Mouse (Mus musculus): ENCODE measurements around the gene Pbx3. TPM values are rescaled to one million over a fixed set of nuclear protein-coding genes. Genes with fewer than 3 reads are reported as not detected.

Gene Pbx3
- total RNA-seq (2014; fragmentation: Nextera tagmentation): 3.9 and 4.6 TPM in 2 replicates
- total RNA-seq (2017): 7.7 and 18.4 TPM in 2 replicates

DNA sequence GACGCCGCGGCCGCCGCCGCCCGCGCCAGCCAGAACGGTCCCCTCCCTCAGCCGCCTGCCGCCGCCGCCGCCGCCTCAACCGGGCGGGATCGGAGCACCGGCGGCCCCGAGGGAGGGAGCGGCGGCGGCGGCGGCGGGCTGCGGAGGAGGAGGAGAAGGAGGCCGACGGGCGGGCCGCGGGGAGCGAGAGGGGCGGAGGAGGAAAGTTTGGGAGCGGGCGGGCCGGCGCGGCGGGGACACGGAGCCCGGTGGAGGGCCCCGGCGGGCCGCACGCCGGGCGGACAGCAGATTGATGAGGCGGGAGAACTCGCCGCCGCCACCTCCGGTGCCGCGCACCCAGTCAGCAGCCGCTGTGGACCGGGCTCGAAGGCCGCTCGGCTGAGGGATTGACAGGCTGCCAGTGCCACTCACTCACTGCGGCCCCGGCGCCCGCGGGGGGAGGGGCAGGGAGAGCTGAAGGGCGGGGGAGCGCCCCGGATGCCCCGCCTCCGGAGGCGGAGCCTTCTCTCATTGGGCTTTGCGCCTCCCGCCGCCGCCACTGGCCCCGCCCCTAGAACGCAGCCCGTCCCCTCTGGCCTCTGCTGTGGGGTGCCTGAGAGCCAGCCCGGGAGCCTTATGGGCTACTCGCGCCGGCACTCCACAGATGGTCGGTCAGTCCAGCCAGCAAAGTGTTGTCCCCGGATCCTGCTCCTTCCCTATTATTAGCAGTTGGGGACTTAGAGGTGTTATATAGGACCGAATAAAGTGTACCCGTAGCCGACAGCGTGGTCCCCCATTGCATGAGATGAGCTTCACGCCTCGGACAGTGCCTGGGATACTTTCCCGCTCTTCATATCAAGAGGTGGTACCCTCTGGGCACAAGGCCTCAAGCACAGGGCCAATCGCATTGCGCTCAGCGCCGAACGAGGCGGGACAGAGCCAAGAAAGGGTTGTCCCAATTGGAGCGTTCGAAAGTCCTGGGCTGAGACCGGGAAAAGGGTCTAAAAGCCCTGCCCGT is at the start of gene Pbx3:
TSS of gene Pbx3 (minus strand) at position 838 of the 997 bp plus-strand sequence.
- ATAC-seq (replicated peaks; ENCODE audit: poor library complexity, severe bottlenecking): peak; percentile 94

DNA sequence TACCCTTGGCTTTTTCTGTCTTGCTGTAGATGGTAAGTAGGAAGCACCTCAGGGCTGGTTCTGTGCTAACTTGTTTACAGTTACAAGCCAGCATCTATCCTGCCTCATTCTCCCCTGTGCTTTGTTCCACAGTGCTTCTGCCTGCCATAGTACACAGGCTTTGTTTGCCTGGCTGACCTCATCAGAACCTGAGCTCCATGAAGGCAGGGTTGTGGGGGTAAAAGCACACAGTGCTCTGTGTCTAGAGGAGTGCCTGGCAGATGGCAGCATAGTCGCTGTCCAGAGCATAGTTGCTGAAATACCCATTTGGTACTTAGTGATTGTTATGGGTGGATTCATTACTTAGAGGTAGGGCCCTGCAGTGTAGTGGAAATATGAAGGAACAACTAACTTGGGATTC is 47.3 kb upstream of the Pbx3 start:
- no peak for ATAC-seq (replicated peaks; ENCODE audit: poor library complexity, severe bottlenecking)

DNA sequence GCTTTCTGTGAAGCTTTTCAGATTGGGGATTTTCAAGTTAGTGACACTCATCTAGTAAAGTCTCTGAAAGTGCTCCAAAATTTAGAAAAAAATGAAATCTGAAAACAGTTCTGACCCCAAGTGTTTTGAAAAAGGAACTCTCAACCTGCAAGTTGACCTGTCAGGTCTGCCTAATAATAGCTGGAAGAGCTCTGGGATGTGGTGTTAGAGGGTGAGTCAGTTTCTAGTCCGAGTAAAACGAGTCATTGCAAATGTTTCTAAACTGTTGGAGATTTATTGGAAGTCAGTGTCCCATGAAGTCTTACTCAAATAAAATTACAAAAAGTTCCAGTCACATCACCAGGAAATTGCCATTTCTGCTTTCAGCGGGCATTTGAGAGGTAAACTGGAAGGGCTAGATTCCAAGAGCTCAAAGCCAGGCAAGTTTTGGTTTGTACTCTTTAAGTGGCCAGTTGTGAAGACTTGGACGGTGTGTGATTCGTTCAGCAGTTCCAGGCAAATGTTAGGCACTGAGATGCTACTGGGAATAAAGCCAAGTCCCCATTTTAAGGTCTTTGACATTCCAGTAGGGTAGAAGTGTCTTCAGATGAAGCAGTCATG is 36.9 kb upstream of the Pbx3 start:
- ATAC-seq (replicated peaks; ENCODE audit: poor library complexity, severe bottlenecking): no peak

DNA sequence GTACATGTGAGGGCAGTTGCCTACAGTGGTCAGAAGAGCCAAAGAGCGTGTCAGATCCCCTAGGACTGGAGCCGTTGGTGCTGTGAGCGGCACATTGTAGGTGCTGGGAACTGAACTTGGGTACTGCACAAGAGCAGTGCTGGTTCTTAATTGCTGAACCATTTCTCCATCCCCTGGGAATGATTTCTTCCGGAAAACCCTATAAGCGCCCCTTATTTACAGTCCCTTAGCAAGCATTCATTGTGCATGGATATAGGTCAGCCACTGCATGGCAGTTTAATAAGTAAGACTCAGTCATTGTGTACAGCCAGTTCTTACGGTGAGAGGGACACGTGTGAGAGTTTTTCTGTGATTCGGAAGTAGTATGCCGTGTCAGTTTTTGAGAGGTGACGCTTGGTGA is 35.4 kb upstream of the Pbx3 start:
- ATAC-seq (replicated peaks; ENCODE audit: poor library complexity, severe bottlenecking): no peak

DNA sequence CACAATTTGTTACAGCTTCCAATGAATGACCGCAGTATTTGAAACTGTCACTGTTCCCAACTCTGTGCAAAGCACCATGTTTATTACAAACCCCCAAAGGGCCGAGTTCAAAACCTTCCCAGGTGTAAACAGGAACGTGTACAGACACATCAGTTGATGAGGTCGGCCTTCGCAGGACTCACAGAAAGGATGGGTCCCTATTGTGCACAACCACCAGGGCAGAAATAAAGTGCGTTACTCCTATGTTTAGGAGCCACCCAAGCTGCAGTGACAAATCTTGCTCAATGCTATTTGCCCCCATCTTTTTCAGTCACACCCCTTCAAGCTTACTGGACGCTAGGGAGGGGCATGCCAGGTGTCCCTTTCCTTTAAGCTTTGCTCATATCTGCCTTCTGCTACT is 34.7 kb upstream of the Pbx3 start:
- no peak for ATAC-seq (replicated peaks; ENCODE audit: poor library complexity, severe bottlenecking)

DNA sequence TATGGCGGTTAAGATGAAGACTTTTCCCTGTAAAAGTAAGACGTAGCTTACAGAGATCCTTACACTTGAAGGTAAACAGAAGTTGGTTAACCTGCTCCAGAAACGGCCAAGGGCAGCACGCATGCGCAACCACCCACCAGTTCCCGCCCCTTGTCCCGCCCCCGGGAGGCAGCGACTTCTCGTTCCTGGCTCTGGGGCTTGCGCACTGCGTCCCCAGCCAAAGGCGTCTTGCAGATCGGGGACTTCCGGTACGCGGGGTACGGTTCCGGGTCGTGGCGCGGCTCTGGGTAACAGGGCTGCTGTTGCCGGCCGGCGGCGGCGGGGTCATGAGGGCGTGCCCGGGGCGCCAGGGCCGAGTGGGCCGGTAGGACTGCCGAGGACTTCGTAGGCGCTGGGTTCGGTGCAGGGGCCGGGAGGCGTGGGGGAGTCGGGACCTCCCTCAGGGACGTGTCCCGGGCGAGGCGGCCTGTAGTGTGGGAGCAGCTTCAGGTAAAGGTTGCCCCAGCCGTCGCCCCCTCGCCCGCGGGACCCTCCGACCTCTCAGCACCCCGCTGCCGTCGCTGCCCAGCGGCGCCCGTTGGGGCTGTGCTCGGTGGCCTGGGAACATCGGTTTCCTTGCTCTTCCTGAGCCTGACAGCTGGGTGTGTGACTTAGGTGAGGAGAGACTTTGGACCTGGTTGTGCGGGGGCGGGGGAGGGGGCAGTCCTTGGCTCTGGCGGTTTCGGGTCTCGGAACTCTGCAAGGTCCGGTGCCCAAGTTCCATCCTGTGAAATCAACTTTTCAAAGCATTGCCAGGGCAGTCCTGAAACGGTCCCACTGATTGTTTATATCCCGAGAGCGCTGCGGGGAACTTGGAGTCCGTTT is 33.9 kb upstream of the Pbx3 start, which contains the start of gene Mapkap1:
TSS of gene Mapkap1 (plus strand) at position 171 of the 864 bp plus-strand sequence.
- peak; percentile 99 for ATAC-seq (replicated peaks; ENCODE audit: poor library complexity, severe bottlenecking)

DNA sequence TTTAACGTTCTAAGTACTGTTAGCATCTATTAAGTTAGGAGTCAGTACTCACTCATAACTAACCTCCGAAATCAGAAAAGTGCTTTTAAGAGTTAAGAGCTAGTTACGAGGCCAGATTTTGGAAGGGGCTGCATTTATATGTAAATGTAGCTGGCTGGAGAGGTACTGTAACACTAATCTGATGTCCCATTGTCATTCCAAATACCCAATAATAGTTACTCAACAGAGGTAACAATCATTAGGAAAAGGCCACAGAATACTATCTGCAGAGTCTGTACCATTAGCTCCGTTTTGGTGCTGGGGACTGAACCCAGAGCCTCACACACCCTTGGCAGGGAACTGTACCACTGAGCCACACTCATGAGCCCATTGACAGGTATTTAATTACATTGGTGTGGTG is 26.6 kb upstream of the Pbx3 start:
- ATAC-seq (replicated peaks; ENCODE audit: poor library complexity, severe bottlenecking): no peak

DNA sequence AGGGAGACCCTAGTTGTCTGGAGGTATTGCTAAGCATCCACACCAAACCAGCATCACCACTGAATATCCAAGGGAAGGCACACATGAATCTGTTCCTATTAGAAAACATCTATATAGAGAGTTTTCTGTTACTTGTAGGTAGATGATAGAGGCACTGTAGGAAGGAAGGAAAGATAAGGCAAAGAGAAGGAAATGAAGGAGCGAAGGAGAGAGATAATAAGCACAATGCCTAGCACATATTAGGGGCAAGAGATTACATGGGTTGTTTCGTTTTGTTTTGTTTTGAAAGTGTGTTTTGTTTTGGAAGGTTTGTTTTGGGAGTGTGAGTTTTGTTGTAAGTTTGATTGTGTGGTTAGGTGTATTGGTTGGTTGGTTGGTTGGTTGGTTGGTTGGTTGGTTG is 6.0 kb upstream of the Pbx3 start:
- ATAC-seq (replicated peaks; ENCODE audit: poor library complexity, severe bottlenecking): no peak

DNA sequence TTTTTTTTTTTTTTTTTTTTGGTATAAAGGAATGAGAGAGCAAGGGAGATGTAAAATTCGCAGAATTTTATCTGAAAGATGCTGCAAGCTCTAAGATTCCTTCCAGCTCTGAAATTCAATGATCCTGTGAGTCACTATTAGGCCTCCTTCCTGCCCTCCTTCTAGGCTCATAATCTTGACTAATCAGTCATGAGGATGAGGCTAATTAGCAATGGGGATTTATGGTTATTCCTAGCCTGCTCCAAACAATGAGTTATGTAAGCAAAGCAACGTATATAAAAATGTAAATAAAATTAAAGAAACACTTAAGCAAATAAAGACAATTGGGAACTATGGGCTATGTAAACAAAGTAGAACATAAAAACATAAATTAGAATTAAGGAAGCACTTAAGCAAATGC is 1.4 kb upstream of the Pbx3 start:
- ATAC-seq (replicated peaks; ENCODE audit: poor library complexity, severe bottlenecking): no peak

DNA sequence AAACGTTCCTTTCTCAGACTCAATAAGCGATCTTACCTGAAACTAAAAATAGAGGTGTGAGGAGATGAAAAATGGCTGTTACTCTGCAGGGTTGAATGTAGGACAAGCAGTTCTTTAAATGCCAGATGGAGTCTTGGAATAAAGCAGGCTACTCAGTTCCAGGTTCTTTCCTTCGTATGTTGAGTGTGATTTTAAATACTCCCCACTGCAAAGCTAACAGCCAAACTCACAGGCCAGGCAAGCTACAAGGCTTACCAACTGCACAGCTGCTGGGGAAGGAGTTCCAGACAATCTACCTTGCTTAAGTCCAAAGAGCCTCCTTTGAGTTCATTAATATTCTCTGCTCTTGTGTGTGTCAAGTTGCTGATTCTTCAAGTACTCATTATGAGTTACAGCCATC is 944 bp upstream of the Pbx3 start:
- ATAC-seq (replicated peaks; ENCODE audit: poor library complexity, severe bottlenecking): no peak

DNA sequence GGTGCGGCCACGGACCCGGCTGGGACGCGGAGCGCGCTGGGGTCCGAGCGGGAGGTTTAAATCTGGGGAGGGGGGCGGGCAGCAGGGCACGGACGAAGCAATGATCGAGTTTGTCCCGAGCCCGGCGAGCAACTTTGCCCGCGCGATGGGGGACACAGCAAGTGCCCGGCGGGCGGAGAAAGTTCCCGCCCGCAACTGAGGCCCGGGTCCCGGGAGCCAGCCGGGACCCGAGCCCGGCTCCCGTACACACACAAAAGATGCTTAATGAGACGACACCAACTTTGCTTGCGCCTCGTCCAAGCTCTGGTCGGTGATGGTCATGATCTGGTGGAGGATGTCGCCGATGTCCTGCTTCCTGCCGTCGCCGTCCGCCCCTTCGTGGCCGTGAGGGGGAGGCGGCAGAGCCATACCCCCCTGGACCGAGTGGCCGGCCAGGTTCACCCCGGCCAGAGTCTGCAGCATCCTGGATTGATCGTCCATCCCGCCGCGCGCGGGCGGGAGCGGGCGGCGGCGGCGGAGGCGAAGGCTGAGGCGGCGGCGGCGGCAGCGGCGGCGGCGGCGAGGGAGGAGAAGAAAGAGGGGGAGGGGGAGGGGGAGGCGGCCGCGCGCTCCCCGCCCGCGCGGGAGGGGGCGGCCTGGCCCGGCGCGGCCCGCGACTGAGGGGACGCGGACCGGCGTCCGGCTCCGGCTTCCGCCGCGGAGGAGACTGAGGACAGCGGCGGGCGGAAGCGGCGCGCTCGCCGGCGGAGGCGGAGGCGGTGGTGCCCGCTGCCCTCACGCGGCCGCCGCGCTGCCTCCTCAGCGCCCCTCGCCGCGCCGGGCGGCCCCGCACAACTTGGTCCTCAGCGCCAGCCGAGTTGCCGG is 1.3 kb downstream of the Pbx3 start:
- no peak for ATAC-seq (replicated peaks; ENCODE audit: poor library complexity, severe bottlenecking)

DNA sequence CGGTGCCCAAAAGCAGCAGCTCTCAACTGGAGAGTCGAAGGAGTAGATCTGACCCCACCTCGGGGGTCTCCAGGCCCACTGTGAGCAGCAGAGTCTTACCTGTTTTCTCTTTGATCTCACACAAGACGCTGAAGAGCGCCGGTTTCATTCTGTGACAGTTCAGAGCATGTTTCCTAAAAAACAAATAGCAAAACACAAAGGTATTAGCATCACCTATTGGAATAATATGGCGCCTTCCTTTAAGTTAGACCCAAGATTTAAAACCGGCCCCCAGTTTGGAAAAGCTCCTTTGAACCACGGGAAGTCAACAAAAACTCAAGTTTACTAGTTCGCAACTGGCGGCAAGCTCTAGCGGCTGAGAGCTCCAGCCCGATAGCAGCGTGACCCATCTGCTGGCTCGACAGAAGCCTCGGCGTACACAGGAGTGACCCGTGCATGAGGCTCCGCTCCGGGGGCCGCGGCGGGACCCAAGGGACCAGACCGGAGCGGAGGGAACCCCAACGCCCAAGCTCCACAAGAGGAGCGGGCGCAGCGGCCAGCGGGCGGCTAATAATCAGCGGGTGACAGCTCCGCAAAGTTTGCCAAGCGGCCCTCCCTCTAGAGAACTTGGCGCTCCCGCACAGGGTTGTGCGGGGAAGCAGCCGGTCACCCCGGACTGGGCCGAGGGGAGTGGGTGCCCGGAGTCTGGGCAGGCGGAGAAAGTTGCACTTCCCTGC is 2.1 kb downstream of the Pbx3 start:
- peak; percentile 10 for ATAC-seq (replicated peaks; ENCODE audit: poor library complexity, severe bottlenecking)

DNA sequence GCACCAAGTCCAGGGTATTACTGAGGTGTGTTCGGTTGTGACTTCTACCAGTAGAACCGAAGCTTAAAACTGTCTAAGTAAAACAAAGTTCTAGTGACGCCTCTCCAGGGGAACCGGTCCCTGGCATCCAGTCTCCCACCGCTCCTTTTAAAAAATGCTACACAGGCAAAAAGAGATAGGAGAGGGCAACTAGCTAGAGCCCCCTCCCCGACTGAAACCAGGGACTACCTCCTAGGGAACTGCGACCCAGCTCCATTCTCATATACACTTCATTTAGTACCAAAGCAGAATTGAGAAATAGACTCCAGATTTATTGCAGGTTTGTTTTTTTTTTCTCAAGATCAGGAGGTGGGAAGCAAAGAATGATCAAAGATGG is 2.6 kb downstream of the Pbx3 start:
- ATAC-seq (replicated peaks; ENCODE audit: poor library complexity, severe bottlenecking): no peak

DNA sequence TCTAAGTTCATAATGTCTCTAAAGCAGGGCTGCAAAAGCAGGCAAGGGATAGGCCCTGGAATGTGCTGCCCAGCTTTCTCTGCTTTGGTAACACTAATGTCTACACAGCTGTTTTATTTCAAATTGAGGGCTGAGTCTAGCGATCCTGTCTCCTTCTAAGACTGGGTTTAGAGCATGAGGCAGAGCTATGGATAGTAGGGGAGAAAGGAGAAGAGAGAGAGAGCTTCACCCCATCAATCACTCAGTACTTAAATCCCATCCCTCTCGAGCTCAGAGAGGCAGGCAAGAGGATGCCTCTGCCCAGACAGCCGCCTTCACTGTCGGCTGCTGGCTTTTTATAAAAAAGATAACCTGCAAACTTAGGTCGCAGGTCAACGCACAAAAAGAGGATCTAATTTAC is 4.5 kb downstream of the Pbx3 start:
- no peak for ATAC-seq (replicated peaks; ENCODE audit: poor library complexity, severe bottlenecking)

DNA sequence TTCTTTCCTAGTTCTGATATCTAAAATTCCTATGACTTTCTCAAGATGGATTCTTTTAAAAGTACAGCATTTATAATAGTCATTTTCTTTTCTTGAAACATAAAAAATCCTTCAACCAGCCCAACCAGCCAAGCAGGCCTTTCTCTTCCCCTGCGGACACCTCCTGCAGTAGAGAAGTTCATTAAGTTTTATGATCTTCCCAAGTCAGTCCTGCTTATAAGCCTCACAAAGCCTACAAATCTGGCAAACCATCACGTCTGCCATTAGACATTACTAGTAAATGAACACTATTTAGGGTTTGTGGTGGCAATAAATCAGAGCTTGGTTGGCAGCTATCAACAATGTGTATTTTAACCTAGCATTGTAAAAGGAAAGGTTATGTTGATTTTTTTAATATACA is 5.9 kb downstream of the Pbx3 start:
- no peak for ATAC-seq (replicated peaks; ENCODE audit: poor library complexity, severe bottlenecking)

DNA sequence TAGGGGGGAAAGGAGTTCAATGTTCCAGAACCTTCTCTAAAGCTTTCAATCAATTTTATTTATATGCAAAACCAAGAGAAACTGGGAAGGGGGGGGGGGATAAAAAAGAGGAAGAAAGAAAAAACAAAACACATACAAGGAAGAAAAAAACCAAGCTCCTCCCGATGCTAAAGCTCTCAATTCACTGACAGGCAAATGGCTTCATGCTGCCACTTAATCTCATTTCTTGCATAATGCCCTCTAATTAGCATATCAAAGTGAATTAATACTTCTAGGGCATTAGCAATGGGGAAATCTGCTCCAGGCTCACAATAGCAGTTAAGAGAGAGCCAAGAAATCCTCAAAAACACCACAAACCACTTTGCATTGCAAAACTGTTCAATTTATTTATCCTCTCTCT is 9.3 kb downstream of the Pbx3 start:
- ATAC-seq (replicated peaks; ENCODE audit: poor library complexity, severe bottlenecking): peak; percentile 51

DNA sequence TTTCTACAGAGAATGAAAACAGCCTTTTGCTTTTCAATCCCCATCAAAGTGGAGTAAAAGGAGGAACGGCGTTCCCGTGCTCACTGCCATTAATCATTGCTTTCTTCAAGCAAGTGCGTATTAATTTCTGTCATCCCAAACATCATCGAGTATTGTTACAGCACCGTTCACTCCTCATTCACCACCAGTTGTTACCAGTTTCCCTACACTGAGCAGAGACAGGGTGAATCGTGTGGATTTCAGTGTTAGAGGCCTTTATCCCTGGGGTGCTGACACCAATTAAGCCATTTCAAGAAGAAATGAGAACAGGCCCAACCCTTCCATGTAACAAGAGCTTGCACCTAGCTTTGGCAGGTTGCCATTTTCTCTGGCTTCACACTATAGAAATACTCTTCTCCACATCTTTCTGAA is 17.1 kb downstream of the Pbx3 start:
- ATAC-seq (replicated peaks; ENCODE audit: poor library complexity, severe bottlenecking): no peak

DNA sequence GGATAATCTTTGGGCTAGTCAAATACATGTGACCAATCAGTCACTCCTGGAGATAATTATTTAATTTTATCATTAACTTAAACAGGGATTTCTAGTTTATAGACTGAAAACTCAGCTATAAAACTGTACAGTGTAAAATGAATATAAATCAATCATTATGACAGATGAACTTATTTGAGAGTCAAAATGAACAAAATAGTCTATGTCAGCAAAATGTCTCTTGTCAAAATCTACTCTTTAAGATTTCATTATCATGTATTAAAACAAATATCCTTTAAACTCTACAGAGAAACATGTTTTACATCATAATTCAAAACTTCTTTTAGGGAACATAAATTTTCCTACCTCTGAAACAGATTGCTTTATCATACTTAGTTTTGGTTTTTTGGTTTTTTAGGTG is 20.9 kb downstream of the Pbx3 start:
- no peak for ATAC-seq (replicated peaks; ENCODE audit: poor library complexity, severe bottlenecking)

DNA sequence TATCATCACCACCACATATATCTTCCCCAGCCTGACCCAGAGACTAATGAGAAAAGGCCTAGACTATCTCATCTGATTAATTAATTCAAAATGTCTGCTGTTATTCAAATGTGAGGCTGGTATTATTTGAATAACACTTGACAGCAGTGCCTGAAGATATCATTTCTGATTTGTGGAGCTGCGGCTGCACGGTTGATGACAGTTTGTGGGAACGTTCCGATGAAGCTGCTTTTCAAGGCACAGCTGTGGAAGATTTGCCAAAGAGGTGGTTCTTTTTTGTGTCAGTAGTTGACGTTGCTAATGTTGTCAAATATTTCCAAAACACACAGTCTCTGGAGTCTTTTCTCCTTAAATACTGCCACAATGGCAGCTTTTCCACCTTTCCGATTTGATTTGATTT is 25.8 kb downstream of the Pbx3 start:
- ATAC-seq (replicated peaks; ENCODE audit: poor library complexity, severe bottlenecking): no peak

Data from granulocyte monocyte progenitor cell, adult 5-6 weeks (primary cell).